Mouse (Mus musculus): ENCODE measurements at regions not wholly inside any gene's neighbourhood (a gene's known extent, or its start where the extent isn't known, plus 50 kb on each side); places are given as distances from the start of the nearest gene placed in this dataset.

- no peaks in the 10 kb centered on the region for H3K4me1 ChIP-seq (ENCODE audit: control insufficient read depth, insufficient read depth, low read length)
- H3K27ac ChIP-seq (ENCODE audit: insufficient read depth, low read length), result no peak overlapping the region
- TF ChIP-seq POLR2A (IDR thresholded peaks at IDR 0.05; ENCODE audit: extremely low read depth, insufficient read depth, low read length) (no peak), CTCF (IDR thresholded peaks at IDR 0.05; ENCODE audit: extremely low read depth, insufficient read depth, low read length) (no peak)
- no peak overlapping the region for H3K4me3 ChIP-seq (ENCODE audit: insufficient read depth, low read length)
These were observed 181.4 kb upstream of the Dapk1 start for GRCm38 (mm10) chr13:60420386-60420785.

GRCm38 (mm10) chr13:60420842-60421696 is 180.7 kb upstream of the Dapk1 start:
- H3K4me1 ChIP-seq (ENCODE audit: control insufficient read depth, insufficient read depth, low read length), result no peaks in the 10 kb centered on the region
- no peak overlapping the region for H3K27ac ChIP-seq (ENCODE audit: insufficient read depth, low read length)
- no peak for TF ChIP-seq POLR2A (IDR thresholded peaks at IDR 0.05; ENCODE audit: extremely low read depth, insufficient read depth, low read length)
- no peak overlapping the region for H3K4me3 ChIP-seq (ENCODE audit: insufficient read depth, low read length)

DNA sequence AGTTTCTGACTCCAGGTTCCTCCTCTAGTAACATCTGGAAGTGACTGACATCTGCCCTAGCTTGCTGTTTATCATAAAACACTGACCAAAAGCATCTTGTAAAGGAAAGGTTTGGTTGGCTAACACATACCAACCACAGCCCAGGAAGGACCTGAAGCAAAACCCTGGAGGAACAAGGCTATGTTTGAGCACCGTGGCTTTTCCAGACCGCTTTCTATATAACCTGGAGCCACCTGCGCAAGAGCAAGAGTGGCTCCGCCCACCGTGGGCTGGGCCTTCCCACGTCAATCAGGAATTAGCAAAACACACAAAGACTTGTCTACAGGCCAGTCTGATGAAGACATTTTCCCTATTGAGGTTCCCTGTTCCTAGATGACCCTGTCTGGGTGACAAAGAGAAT is 177.5 kb upstream of the Dapk1 start:
- H3K27ac ChIP-seq (ENCODE audit: insufficient read depth, low read length), result no peak overlapping the region
- TF ChIP-seq CTCF (IDR thresholded peaks at IDR 0.05; ENCODE audit: extremely low read depth, insufficient read depth, low read length) (no peak), POLR2A (IDR thresholded peaks at IDR 0.05; ENCODE audit: extremely low read depth, insufficient read depth, low read length) (no peak)
- H3K4me3 ChIP-seq (ENCODE audit: insufficient read depth, low read length), result no peak overlapping the region
- no peaks in the 10 kb centered on the region for H3K4me1 ChIP-seq (ENCODE audit: control insufficient read depth, insufficient read depth, low read length)

GRCm38 (mm10) chr13:60425140-60425539 is 176.6 kb upstream of the Dapk1 start:
- Histone ChIP-seq H3K4me1 (ENCODE audit: control insufficient read depth, insufficient read depth, low read length) (no peaks in the 10 kb centered on the region), H3K27ac (ENCODE audit: insufficient read depth, low read length) (no peak overlapping the region), H3K4me3 (ENCODE audit: insufficient read depth, low read length) (no peak overlapping the region)
- TF ChIP-seq CTCF (IDR thresholded peaks at IDR 0.05; ENCODE audit: extremely low read depth, insufficient read depth, low read length) (no peak), POLR2A (IDR thresholded peaks at IDR 0.05; ENCODE audit: extremely low read depth, insufficient read depth, low read length) (no peak)

DNA sequence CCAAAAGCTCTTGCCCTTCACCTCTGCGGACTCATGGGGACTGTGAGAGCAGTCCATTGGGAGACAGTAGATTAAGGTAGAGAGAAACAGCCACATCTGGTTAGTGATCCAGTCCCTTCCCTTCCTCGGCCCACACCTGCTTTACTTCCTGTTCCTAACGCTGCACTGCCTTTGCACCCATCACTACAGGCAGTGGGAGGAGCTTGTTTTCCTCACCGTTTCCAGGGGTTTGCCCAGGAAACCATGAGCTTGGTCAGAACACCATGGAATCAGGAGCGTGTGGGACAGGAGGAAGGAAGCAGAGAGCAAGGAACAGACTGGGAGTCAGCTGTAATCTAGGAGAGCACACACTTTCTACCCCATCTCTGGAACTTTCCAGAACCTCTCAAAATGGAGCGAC is 176.2 kb upstream of the Dapk1 start:
- no peak overlapping the region for H3K27ac ChIP-seq (ENCODE audit: insufficient read depth, low read length)
- H3K4me3 ChIP-seq (ENCODE audit: insufficient read depth, low read length), result no peak overlapping the region
- H3K4me1 ChIP-seq (ENCODE audit: control insufficient read depth, insufficient read depth, low read length), result no peaks in the 10 kb centered on the region
- TF ChIP-seq POLR2A (IDR thresholded peaks at IDR 0.05; ENCODE audit: extremely low read depth, insufficient read depth, low read length) (no peak), CTCF (IDR thresholded peaks at IDR 0.05; ENCODE audit: extremely low read depth, insufficient read depth, low read length) (no peak)

DNA sequence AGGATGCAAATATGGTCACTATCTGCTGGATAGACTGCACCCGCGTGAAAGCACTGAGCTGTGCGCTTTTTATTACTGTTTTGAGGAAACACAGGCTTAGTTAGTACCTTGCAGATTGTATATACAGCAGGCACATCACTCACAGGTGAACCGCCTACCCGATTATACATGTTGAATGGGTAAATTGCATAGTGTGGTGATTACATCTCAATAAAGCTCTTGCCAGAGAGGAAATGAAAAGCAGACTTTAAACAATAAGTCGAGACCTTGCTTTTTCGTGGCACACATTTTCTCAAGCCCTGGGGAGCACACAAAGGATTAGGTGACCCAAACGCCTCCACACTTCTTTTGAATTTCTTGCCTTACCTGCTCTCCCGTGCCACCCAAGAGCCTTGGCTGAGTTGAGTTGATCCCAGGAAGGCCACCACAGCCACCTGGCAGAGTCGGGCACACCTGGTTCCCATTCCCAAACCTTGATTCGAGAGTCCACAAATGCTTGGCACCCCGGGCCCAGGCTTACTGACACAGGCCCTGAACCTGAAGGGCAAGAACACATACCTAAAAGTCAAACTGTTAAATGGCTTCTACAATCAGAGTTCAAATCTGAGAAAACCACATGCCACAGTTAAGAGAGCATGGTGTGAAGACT is 175.4 kb upstream of the Dapk1 start:
- no peak for TF ChIP-seq POLR2A (IDR thresholded peaks at IDR 0.05; ENCODE audit: extremely low read depth, insufficient read depth, low read length)
- Histone ChIP-seq H3K4me1 (ENCODE audit: control insufficient read depth, insufficient read depth, low read length) (no peaks in the 10 kb centered on the region), H3K4me3 (ENCODE audit: insufficient read depth, low read length) (no peak overlapping the region), H3K27ac (ENCODE audit: insufficient read depth, low read length) (no peak overlapping the region)

- no peak overlapping the region for H3K4me3 ChIP-seq (ENCODE audit: insufficient read depth, low read length)
- H3K27ac ChIP-seq (ENCODE audit: insufficient read depth, low read length), result no peak overlapping the region
- no peaks in the 10 kb centered on the region for H3K4me1 ChIP-seq (ENCODE audit: control insufficient read depth, insufficient read depth, low read length)
- TF ChIP-seq POLR2A (IDR thresholded peaks at IDR 0.05; ENCODE audit: extremely low read depth, insufficient read depth, low read length) (no peak), CTCF (IDR thresholded peaks at IDR 0.05; ENCODE audit: extremely low read depth, insufficient read depth, low read length) (no peak)
These were observed 174.7 kb upstream of the Dapk1 start for GRCm38 (mm10) chr13:60427077-60427476.

DNA sequence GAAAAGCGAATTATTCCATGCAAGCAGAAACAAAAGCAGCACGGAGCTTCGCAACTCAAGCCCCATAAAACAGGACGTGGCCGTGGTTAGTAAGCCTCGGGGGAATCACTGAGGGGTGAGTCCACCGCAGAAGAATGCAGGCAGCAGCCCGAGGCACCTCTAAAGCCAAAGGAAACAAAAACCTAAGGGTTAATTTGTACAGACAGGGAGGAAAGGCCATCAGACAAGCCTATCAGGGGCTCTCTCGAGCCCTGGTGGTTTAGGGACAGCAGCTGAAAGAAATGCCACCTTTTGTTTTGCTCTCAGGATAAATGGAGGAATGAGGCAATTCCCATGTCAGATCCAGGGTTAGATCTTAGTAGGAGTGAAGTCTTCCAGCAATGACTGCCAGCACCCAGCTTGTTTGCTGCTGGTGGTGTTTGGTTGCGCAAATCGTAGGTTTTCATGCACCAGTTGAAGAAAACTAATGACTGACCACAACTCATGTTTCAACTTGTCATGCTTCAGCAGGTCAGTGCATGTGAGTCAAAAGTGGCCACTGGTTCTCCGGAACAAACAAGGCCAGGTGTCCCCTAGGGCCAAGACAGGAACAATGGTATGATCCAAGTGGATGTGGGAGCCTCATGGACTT is 173.9 kb upstream of the Dapk1 start:
- Histone ChIP-seq H3K27ac (ENCODE audit: insufficient read depth, low read length) (no peak overlapping the region), H3K4me3 (ENCODE audit: insufficient read depth, low read length) (no peak overlapping the region), H3K4me1 (ENCODE audit: control insufficient read depth, insufficient read depth, low read length) (no peaks in the 10 kb centered on the region)
- TF ChIP-seq POLR2A (IDR thresholded peaks at IDR 0.05; ENCODE audit: extremely low read depth, insufficient read depth, low read length) (no peak), CTCF (IDR thresholded peaks at IDR 0.05; ENCODE audit: extremely low read depth, insufficient read depth, low read length) (no peak)

GRCm38 (mm10) chr13:60429148-60429547 is 172.6 kb upstream of the Dapk1 start:
- Histone ChIP-seq H3K4me1 (ENCODE audit: control insufficient read depth, insufficient read depth, low read length) (no peaks in the 10 kb centered on the region), H3K4me3 (ENCODE audit: insufficient read depth, low read length) (no peak overlapping the region), H3K27ac (ENCODE audit: insufficient read depth, low read length) (no peak overlapping the region)
- TF ChIP-seq POLR2A (IDR thresholded peaks at IDR 0.05; ENCODE audit: extremely low read depth, insufficient read depth, low read length), result no peak
- no peak for TF ChIP-seq CTCF (IDR thresholded peaks at IDR 0.05; ENCODE audit: extremely low read depth, insufficient read depth, low read length)

DNA sequence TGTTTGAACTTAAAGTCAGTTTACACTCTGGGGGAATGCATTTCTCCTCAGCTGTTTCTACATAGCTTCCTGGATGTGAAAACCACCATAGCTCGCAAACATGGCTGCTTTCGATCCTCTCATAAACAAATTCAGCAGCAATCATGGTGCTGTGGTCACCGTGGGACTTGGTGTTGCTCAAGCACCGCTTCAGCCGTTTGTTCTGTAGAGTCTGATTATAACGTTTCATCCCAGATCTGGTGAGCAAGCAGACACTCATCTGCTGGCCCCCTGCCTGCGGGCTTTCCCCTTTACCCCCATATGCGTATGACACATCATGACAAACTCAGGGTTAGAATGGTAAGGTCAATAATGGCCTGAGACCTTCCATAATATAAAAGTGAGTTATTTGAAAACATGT is 170.3 kb upstream of the Dapk1 start:
- TF ChIP-seq CTCF (IDR thresholded peaks at IDR 0.05; ENCODE audit: extremely low read depth, insufficient read depth, low read length) (no peak), POLR2A (IDR thresholded peaks at IDR 0.05; ENCODE audit: extremely low read depth, insufficient read depth, low read length) (no peak)
- no peak overlapping the region for H3K4me3 ChIP-seq (ENCODE audit: insufficient read depth, low read length)

More for the DNA sequence above, 170.3 kb upstream of the Dapk1 start:
- no peak overlapping the region for H3K27ac ChIP-seq (ENCODE audit: insufficient read depth, low read length)
- no peaks in the 10 kb centered on the region for H3K4me1 ChIP-seq (ENCODE audit: control insufficient read depth, insufficient read depth, low read length)
